Mouse (Mus musculus) midbrain, embryonic 12.5 days (tissue): ENCODE data around the gene Naip1. TPM values are rescaled to one million over a fixed set of nuclear protein-coding genes. Genes with fewer than 3 reads are reported as not detected.
"Not testable (repeated sequence)": the region's sequence is repeated elsewhere in the genome, so short reads cannot be mapped to it uniquely, and the experiment has no call there.

Source experiments
- ATAC-seq: fragments of 200-750 bp; cut with Nextera tagmentation; 2 replicates; pipeline ENCODE4 v1.8.0; 2017; ENCODE audit warnings: low read depth, moderate TSS enrichment, moderate library complexity; ENCODE audit not compliant: low FRiP score
- H3K27ac ChIP-seq: fragments of 300-500 bp; sonication (generic); replicated peaks from 2 replicates; pipeline ENCODE4 v1.5.1; 2016; ENCODE audit warnings: mild to moderate bottlenecking
- H3K27me3 ChIP-seq: fragments of 300-500 bp; sonication (generic); 2 replicates; pipeline ENCODE4 v1.6.1; 2016; ENCODE audit warnings: mild to moderate bottlenecking
- H3K36me3 ChIP-seq: fragments of 300-500 bp; sonication (generic); 2 replicates; pipeline ENCODE4 v1.6.1; 2016
- H3K4me1 ChIP-seq: fragments of 300-500 bp; sonication (generic); 2 replicates; pipeline ENCODE4 v1.6.1; 2016
- H3K4me2 ChIP-seq: fragments of 300-500 bp; sonication (generic); replicated peaks from 2 replicates; pipeline ENCODE4 v1.6.1; 2016; ENCODE audit warnings: mild to moderate bottlenecking, moderate library complexity
- H3K4me3 ChIP-seq: fragments of 300-500 bp; sonication (generic); 2 replicates; pipeline ENCODE4 v1.5.1; 2016; ENCODE audit warnings: mild to moderate bottlenecking
- H3K9ac ChIP-seq: fragments of 300-500 bp; sonication (generic); replicated peaks from 2 replicates; pipeline ENCODE4 v1.6.1; 2016; ENCODE audit warnings: mild to moderate bottlenecking, moderate library complexity
- H3K9me3 ChIP-seq: fragments of 300-500 bp; sonication (generic); 2 replicates; pipeline ENCODE4 v1.6.1; 2016; ENCODE audit warnings: mild to moderate bottlenecking
- WGBS: fragments of 180-500 bp; shearing (Covaris S2); methylation state at CpG from one replicate; pipeline ENCODE4 v1.1.7; 2016; 5-methylcytosine and 5-hydroxymethylcytosine counted together
- polyA plus RNA-seq: library from polyadenylated mRNA; unstranded; fragments of >200 nt; fragmentation: Nextera tagmentation; extraction: Ambion mirVana; gene quantifications from 2 replicates; pipeline ENCODE4 v1.2.1, GENCODE M21; 2016

The Naip1 gene
- polyA plus RNA-seq, 1 experiment from 2014 or later = not detected

DNA sequence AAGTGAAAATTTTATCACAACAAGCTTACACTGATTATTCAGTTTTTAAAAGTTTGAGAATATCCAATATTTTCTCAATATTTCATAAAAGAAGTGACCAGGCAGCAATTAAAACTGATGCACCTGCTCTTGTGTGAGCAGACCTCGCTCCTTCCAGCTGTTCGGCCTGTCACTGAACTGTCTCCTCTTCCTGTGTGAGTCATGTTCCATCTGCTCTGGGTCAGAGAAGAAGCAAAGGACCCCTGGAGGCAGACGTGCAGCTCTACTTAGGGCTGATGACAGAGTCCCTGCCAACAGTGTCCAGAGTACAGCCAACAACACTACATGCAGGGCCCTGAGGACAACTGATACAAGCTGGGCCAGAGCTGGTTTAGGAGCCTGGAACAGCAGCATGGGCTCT, 12.6 kb downstream of the Naip1 start:
- H3K9ac ChIP-seq = no peak overlapping the region
- no peak for ATAC-seq
- no peak overlapping the region for H3K4me2 ChIP-seq
- H3K36me3 ChIP-seq = no peaks in the 10 kb centered on the region
- H3K9me3 ChIP-seq = no peaks in the 10 kb centered on the region
- H3K4me1 ChIP-seq = no peaks in the 10 kb centered on the region
- WGBS = 76% methylated on average over 3 of the region's 3 CpGs
- H3K27ac ChIP-seq = no peak overlapping the region
- no peak overlapping the region for H3K4me3 ChIP-seq
- no peaks in the 10 kb centered on the region for H3K27me3 ChIP-seq

- 71% methylated on average over 1 of the region's 1 CpGs for WGBS
- Histone ChIP-seq H3K4me2 (no peak overlapping the region), H3K4me3 (no peak overlapping the region), H3K27ac (no peak overlapping the region), H3K9ac (no peak overlapping the region), H3K27me3 (no peaks in the 10 kb centered on the region), H3K9me3 (no peaks in the 10 kb centered on the region), H3K4me1 (no peaks in the 10 kb centered on the region), H3K36me3 (no peaks in the 10 kb centered on the region)
- ATAC-seq = no peak
Measured at GRCm38 (mm10) chr13:100438701-100439100, 14.0 kb downstream of the Naip1 start.

DNA sequence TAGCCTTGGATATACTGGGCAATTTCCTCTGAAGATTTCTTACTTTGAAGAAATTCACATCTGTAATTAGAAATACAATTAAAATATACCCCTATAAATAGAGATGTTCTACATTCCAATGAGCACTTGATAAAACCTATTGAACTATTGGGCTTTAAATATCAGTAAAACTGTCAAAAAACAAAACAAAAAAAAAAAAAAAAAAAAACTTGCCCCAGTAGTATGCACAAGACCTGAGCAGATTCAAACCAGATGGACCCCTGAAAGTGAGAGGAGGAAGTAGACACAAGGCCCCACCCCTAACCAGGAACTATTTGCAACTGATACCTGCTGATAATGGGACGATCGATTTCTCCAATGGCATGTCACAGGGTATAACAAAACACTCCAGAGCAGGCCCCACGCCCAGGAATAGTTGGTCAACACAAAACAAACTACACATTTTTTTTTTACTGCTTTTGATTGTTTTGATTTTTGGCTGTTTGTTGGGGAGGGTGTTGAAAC, 15.3 kb downstream of the Naip1 start:
- Histone ChIP-seq H3K4me2 (no peak overlapping the region), H3K9ac (no peak overlapping the region), H3K27me3 (no peaks in the 10 kb centered on the region), H3K27ac (no peak overlapping the region), H3K4me3 (no peak overlapping the region), H3K4me1 (no peaks in the 10 kb centered on the region), H3K9me3 (no peaks in the 10 kb centered on the region), H3K36me3 (no peaks in the 10 kb centered on the region)
- WGBS = 79% methylated on average over 3 of the region's 3 CpGs
- no peak for ATAC-seq

GRCm38 (mm10) chr13:100436556-100437163, 16.0 kb downstream of the Naip1 start:
- ATAC-seq, H3K4me1 ChIP-seq, H3K9me3 ChIP-seq, H3K4me3 ChIP-seq, H3K36me3 ChIP-seq, H3K9ac ChIP-seq, H3K4me2 ChIP-seq, H3K27ac ChIP-seq, H3K27me3 ChIP-seq: not testable (repeated sequence)
- 88% methylated on average over 1 of the region's 1 CpGs for WGBS

- not testable (repeated sequence) for H3K4me1 ChIP-seq, H3K9ac ChIP-seq, H3K4me3 ChIP-seq, H3K27ac ChIP-seq, H3K27me3 ChIP-seq, H3K4me2 ChIP-seq, ATAC-seq, H3K36me3 ChIP-seq, H3K9me3 ChIP-seq
- 90% methylated on average over 7 of the region's 7 CpGs for WGBS
Measured at GRCm38 (mm10) chr13:100419958-100420357, 32.7 kb downstream of the Naip1 start.

DNA sequence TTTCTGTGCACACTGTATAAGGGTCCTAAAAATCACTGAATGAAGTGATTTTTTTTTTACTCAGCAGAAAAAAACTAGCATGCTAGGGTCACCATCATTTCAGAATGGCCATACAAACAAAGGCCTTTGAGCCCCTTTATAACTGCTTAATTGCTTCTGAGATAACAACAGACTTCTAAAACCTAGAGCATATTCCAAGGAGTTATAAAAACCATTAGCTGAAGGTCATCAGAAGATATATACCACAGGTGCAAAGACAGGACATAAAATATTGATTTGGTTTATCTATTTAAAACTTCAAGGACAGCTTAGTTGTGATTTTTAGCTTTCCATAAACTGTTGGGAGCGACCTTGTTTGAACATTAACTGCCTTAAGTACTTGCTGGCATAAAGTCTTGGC, 38.2 kb downstream of the Naip1 start:
- 74% methylated on average over 1 of the region's 1 CpGs for WGBS
- Histone ChIP-seq H3K9me3 (peaks cover 2% of the 10 kb centered on the region; the same call in 1 of the 2 replicates), H3K4me3 (no peak overlapping the region), H3K4me2 (no peak overlapping the region), H3K9ac (no peak overlapping the region), H3K27ac (no peak overlapping the region), H3K4me1 (no peaks in the 10 kb centered on the region), H3K36me3 (no peaks in the 10 kb centered on the region), H3K27me3 (no peaks in the 10 kb centered on the region)
- no peak for ATAC-seq

DNA sequence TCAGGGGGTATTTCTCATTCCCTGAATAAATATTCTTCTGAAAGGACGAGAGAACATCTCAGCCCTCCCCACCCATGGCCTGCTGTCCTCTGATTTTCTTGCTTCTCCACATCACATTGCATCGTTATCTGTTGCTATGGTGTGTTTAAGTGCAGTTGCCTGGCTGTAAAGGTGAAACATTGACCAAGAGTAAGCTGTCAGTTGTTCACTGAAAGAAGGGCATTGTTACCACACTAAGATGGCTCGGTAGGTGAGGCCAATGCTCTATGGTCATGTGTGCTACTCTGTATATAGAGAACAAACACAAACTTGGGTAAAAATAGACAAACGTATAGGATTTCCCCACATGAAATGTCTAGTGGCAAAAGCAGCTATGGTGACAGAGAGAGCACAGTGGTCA, 42.8 kb downstream of the Naip1 start:
- no peak overlapping the region for H3K4me3 ChIP-seq
- WGBS = 81% methylated on average over 4 of the region's 4 CpGs
- H3K4me1 ChIP-seq = no peaks in the 10 kb centered on the region
- no peaks in the 10 kb centered on the region for H3K27me3 ChIP-seq
- no peaks in the 10 kb centered on the region for H3K36me3 ChIP-seq
- no peak overlapping the region for H3K9ac ChIP-seq
- no peak for ATAC-seq
- H3K27ac ChIP-seq = no peak overlapping the region
- no peaks in the 10 kb centered on the region for H3K9me3 ChIP-seq
- H3K4me2 ChIP-seq = no peak overlapping the region

DNA sequence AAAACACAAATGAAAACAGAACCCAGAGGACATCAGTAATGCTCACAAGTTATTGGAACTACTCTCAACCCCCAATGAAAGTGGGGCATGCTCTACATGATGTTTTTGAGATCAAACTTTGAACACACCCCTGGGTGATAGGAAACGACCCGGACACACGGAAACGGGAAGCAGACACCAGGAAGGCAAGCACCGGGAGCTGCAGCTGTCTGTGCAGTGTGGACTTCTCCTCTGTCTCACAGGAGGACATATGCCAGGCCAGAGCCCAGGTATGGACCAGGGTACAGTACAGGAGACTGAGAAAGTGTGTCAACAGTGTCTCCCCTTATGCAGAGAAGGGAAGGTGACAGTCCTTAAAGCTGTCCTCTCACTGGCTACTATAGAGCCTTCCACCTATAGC, 43.5 kb downstream of the Naip1 start:
- Histone ChIP-seq H3K4me2 (no peak overlapping the region), H3K4me3 (no peak overlapping the region), H3K27ac (no peak overlapping the region), H3K36me3 (no peaks in the 10 kb centered on the region), H3K9me3 (no peaks in the 10 kb centered on the region), H3K4me1 (no peaks in the 10 kb centered on the region), H3K27me3 (no peaks in the 10 kb centered on the region), H3K9ac (no peak overlapping the region)
- ATAC-seq = no peak
- 94% methylated on average over 5 of the region's 5 CpGs for WGBS

- no peak overlapping the region for H3K4me3 ChIP-seq
- no peak overlapping the region for H3K4me2 ChIP-seq
- 88% methylated on average over 7 of the region's 7 CpGs for WGBS
- ATAC-seq = no peak
- H3K27ac ChIP-seq = no peak overlapping the region
- H3K27me3 ChIP-seq = no peaks in the 10 kb centered on the region
- H3K9ac ChIP-seq = no peak overlapping the region
- no peaks in the 10 kb centered on the region for H3K9me3 ChIP-seq
- H3K36me3 ChIP-seq = no peaks in the 10 kb centered on the region
- H3K4me1 ChIP-seq = no peaks in the 10 kb centered on the region
Measured at GRCm38 (mm10) chr13:100408242-100408641, 44.4 kb downstream of the Naip1 start.

- not testable (repeated sequence) for H3K27me3 ChIP-seq, H3K4me3 ChIP-seq, ATAC-seq, H3K9ac ChIP-seq, H3K36me3 ChIP-seq, H3K4me2 ChIP-seq, H3K9me3 ChIP-seq, H3K4me1 ChIP-seq, H3K27ac ChIP-seq
- 82% methylated on average over 7 of the region's 7 CpGs for WGBS
Measured at GRCm38 (mm10) chr13:100402930-100403637, 49.6 kb downstream of the Naip1 start.

DNA sequence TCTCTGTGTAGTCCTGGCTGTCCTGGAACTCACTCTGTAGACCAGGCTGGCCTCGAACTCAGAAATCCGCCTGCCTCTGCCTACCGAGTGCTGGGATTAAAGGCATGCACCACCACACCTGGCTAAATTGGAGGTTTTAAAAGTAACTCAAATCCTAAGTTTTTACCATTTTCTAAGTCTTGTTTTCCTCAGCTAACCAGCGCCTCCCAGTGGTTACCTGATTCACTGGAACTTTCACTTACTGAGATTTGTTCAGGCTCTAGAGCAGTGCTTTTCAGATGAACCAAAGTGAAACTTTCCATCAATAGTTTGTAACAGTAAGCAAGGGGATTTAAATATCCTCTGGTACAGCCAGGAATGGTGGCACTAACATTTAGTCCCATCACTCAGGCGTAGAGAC, 61.6 kb downstream of the Naip1 start:
- not testable (repeated sequence) for H3K27ac ChIP-seq, H3K9me3 ChIP-seq, H3K4me3 ChIP-seq, H3K4me1 ChIP-seq, H3K9ac ChIP-seq, H3K27me3 ChIP-seq, H3K36me3 ChIP-seq, H3K4me2 ChIP-seq, ATAC-seq
- WGBS = 36% methylated on average over 5 of the region's 5 CpGs

- H3K36me3 ChIP-seq = no peaks in the 10 kb centered on the region
- WGBS = 93% methylated on average over 1 of the region's 1 CpGs
- no peak for ATAC-seq
Measured at GRCm38 (mm10) chr13:100370536-100370935, 82.1 kb downstream of the Naip1 start.

More at GRCm38 (mm10) chr13:100370536-100370935, 82.1 kb downstream of the Naip1 start:
- Histone ChIP-seq H3K27me3 (no peaks in the 10 kb centered on the region), H3K27ac (no peak overlapping the region), H3K4me1 (no peaks in the 10 kb centered on the region), H3K4me3 (no peak overlapping the region), H3K9ac (no peak overlapping the region), H3K9me3 (no peaks in the 10 kb centered on the region), H3K4me2 (no peak overlapping the region)
